Mouse (Mus musculus) frontal cortex, postnatal 36 days (tissue): Measurements from ENCODE around the gene Pimreg.
A peak's percentile ranks its signal among the peaks of the same experiment; 100 is the strongest.

Experiments
- DNase-seq, 2 experiments: peaks; one replicate each; pipeline ENCODE4 v3.0.0; 2022; ENCODE audit warnings: low spot score in 2 of 2

Gene Pimreg

GRCm38 (mm10) chr11:72041768-72042607 is at the start of gene Pimreg:
Gene Pimreg (plus strand): TSS chr11:72042032.
- peak; percentile 73 to 87 for DNase-seq

GRCm38 (mm10) chr11:71992438-71992837 is 49.4 kb upstream of the Pimreg start:
- DNase-seq = no peak

GRCm38 (mm10) chr11:71995968-71996511 is 45.8 kb upstream of the Pimreg start:
- DNase-seq = peak; percentile 51 to 53

- no peak for DNase-seq
Measured at GRCm38 (mm10) chr11:71996805-71997204, 45.0 kb upstream of the Pimreg start.

- no peak for DNase-seq
Measured at GRCm38 (mm10) chr11:72000194-72000593, 41.6 kb upstream of the Pimreg start.

GRCm38 (mm10) chr11:72002138-72002853 is 39.5 kb upstream of the Pimreg start:
- DNase-seq = no peak

- DNase-seq = no peak
Measured at GRCm38 (mm10) chr11:72003171-72003570, 38.7 kb upstream of the Pimreg start.

GRCm38 (mm10) chr11:72005547-72005946 is 36.3 kb upstream of the Pimreg start:
- no peak for DNase-seq

GRCm38 (mm10) chr11:72010367-72010766 is 31.5 kb upstream of the Pimreg start:
- DNase-seq = no peak

GRCm38 (mm10) chr11:72010940-72011722 is 30.7 kb upstream of the Pimreg start:
- DNase-seq = no peak

- DNase-seq = no peak
Measured at GRCm38 (mm10) chr11:72011955-72012354, 29.9 kb upstream of the Pimreg start.

- DNase-seq = no peak
Measured at GRCm38 (mm10) chr11:72014674-72015073, 27.2 kb upstream of the Pimreg start.

- DNase-seq = no peak
Measured at GRCm38 (mm10) chr11:72016518-72017252, 25.1 kb upstream of the Pimreg start.

- no peak for DNase-seq
Measured at GRCm38 (mm10) chr11:72017253-72017601, 24.6 kb upstream of the Pimreg start.

- DNase-seq = no peak
Measured at GRCm38 (mm10) chr11:72021015-72021414, 20.8 kb upstream of the Pimreg start.

GRCm38 (mm10) chr11:72022827-72023226 is 19.0 kb upstream of the Pimreg start:
- no peak for DNase-seq

- no peak for DNase-seq
Measured at GRCm38 (mm10) chr11:72023581-72023980, 18.3 kb upstream of the Pimreg start.

- peak; percentile 57 to 71 for DNase-seq
Measured at GRCm38 (mm10) chr11:72024193-72024781, 17.5 kb upstream of the Pimreg start.

- DNase-seq = no peak
Measured at GRCm38 (mm10) chr11:72025843-72026242, 16.0 kb upstream of the Pimreg start.

GRCm38 (mm10) chr11:72026516-72026915 is 15.3 kb upstream of the Pimreg start:
- DNase-seq = no peak

- no peak for DNase-seq
Measured at GRCm38 (mm10) chr11:72027836-72028235, 14.0 kb upstream of the Pimreg start.
